Mouse (Mus musculus) 3T3-L1 (cell line): ENCODE measurements around the gene Gas7.

Source experiments
- DNase-seq: peaks from one replicate; pipeline ENCODE4 v3.0.0-alpha.2; 2015; ENCODE audit warnings: low read depth, low spot score

Gas7 gene

DNA sequence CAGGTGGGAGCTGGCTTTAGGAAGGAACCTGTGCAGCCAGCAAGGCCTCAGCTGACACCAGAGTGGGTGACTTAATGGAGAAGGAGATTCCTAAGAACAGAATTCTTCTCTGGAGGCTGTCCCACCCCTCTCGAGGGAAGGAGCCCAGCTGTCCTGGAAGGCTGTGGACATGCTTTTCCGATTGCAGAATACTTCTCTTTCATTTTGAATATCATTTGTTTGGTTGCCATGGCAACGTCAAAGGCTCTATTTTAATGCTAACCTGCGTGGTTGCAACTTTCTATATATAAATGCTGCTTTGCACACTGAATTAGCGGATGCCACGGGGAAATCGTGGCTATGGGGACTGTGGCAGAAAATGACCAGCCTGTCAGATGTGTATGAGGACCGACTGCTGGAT is 115.7 kb downstream of the Gas7 start:
- no peak for DNase-seq

- DNase-seq: no peak
Measured at GRCm38 (mm10) chr11:67574344-67574743, 119.1 kb downstream of the Gas7 start.

DNA sequence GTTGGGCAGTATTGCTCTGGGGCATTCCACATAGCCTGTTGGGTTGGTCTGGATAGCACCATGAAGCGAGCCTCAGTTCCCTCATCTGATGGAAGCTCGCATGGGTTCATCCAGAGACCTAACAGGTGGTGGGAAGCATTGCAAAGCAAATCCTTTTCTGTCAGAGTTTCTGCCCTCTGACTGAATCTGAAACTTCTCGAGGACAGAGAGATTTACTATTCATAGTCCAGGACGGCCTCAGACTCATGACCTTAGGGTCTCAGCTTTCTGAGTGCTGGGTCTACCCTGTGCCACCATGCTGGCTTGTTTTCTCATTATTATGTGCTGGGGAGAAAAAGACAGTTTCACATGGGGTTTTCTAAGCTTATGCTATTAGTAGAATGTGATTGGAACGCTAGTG is 122.2 kb downstream of the Gas7 start:
- DNase-seq: no peak

DNA sequence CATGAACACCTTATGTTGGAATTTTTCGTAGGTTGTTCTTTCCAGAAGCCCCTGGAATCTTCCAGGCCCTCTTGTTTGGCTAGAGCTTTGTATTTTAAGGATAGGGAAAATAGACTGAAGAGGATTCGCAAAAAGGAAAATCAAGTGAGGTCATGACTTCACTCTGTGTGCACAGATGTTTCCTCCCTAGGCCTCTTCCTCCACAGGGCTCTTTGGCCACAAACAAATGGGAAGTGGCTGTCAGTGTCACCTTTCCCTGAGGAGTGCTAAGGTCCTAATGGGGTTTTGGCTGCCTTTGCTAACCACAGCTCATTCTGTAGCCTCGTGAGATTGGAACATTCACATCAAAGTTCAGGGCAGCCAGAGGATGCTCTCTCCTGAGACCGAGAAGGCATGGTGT is 122.8 kb downstream of the Gas7 start:
- no peak for DNase-seq

GRCm38 (mm10) chr11:67579136-67579535 is 123.9 kb downstream of the Gas7 start:
- DNase-seq: no peak

DNA sequence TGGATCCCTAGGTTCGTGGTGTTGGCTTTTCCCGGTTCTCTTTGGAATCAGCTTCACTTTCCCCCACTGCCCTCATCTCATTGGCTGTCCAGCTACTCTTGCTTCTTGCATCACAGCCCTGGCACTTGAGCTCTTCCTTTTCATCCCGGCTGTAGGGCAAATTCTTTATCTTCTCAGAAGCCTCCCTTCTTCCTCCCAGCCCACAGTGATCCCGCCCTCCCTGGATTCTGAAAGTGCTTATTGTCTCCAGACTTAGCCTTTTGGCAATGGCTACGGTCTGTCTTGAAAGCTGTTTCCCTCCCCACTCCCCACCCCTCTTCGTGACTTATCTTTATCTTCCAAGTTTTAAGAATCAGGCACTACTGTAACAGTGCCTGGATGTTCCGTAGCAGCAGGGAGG is 126.3 kb downstream of the Gas7 start:
- peak; percentile 81 for DNase-seq

DNA sequence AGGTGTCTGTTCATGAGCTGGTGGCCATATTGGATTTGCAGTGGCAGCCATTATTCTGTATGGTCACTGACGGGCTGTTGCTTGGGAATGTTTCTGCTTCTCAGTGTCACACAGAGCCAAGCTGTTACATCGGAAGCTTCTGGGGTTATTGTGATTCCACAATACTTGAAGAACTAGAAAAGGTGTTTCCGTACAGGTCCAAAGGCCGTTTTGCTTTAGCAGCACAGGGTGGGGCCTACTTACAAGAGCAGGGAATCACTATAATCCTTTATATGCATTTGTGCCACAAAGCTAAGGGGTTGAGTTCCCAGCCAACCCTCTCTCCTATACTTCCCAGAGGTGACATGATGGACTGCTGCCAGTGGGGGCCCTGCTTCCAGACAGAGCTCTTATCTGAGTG is 127.3 kb downstream of the Gas7 start:
- DNase-seq: no peak

- DNase-seq: no peak
Measured at GRCm38 (mm10) chr11:67585016-67585415, 129.8 kb downstream of the Gas7 start.

- no peak for DNase-seq
Measured at GRCm38 (mm10) chr11:67585629-67586028, 130.4 kb downstream of the Gas7 start.

DNA sequence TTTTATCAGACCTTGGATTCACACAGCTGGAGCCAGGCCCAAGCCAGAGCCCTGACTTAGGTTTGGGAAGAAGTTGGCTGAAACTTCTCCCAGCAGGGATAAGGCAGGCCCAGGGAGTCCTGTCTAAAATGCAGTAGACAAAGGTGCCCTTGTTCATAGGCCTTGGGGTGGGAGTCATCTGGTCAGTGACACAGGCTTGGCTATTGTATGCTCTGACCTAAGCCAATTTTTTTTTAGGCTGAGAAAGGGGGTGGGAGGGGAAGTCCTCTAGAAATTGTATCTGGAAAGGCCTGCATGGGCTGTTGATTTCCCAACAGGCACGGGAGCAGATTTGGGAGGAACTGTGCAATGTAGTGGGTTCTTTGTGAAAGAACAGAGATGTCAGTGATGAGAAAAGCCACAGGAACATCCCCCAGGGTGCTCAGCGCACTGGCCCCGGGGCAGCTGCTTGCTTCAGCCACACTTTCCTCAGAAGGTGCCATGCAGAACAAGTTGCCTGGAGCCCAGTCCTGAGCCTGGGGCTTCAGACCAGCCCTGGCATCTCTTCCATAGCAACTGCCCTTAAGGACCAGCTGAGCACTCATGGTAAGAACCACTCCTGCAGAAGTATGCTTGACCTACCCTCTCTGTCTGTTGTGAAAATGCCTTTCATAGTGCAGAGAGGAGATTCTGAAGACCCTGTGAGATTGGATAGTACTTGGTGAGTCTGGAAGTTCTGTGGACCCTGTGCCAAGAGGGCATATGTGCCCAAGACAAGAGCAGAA is 131.2 kb downstream of the Gas7 start:
- DNase-seq: peak; percentile 90

- DNase-seq: peak; percentile 30
Measured at GRCm38 (mm10) chr11:67588196-67588827, 133.1 kb downstream of the Gas7 start.

DNA sequence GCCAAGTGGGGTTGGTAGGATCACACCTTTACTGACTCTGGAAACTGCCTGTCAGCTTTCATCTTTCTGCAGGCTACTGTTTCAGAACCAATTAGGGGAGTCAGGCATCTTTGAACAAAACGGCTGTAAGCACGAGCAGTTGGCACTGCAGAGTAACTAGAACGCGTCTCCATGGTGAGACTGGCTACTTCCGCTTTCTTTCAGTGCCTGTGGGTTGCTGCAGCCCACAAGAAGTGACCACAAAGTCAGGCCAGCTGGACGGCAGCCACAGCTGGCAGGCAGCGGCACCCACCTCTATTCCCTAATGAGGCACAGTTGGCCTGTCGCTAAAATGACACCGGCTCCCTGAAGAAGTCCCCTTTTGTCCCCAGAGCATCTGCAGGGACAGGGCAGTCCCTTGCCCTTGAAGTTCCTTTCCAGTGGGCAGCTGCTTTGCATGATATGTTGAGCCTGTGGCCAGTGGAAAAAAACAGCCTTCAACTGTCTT is 133.6 kb downstream of the Gas7 start:
- peak; percentile 71 for DNase-seq

DNA sequence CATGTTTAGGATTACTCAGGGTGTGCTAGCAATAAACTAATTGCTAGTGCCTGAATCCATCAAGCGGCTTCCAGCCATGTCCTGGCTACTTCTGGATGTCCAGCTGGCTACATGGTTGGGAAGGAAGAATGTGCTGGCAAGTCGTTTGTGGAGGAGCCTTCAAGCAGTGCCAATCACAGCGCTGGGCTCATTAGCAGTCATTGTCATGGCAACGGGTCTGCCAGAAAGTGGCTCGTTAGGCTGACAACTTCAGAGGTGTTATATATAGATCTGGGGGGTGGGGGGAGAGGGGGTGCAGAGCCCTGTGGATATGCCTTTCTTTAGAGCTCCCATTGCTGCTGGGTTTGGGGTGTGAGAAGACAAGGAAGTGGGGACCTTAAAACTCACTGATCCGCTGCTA is 141.0 kb downstream of the Gas7 start:
- no peak for DNase-seq

DNA sequence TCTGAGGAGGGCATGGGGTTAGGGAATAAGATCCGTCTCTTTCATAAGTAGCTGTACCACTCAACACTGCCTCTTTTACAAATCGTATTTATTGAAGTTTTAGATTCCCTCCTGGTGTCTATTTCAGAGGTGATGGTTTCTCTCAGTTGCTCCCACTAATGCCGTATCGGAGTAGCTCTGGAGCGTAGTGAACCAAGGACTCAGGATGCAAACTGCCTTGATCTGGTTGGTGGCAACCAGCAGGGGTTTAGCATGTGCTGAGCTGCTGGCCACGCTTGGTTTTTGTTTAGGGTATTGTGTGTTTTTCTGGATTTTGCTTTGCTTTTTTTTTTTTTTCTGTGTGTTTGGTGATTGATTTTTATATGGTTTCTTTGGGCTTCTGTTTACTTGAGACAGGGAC is 141.6 kb downstream of the Gas7 start:
- DNase-seq: no peak

DNA sequence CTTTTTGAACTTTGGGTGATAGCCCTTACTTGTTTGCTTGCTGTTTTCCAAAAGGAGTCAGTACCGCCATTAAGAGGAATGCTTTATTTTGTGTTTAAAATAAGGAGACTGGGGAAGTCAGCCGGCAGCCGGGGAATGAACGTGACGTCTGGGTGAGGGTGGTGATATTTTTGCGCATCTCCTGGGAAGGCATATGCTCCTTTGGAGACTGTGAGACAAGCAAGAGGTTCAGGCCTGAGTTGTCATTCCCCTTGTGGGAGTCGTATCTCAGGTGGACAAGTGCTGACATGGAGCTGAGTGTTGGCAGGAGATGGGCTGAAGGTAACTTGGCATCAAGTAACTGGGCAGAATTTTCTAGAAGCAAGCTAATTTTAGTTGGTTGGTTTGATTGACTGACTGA is 142.2 kb downstream of the Gas7 start:
- no peak for DNase-seq

DNA sequence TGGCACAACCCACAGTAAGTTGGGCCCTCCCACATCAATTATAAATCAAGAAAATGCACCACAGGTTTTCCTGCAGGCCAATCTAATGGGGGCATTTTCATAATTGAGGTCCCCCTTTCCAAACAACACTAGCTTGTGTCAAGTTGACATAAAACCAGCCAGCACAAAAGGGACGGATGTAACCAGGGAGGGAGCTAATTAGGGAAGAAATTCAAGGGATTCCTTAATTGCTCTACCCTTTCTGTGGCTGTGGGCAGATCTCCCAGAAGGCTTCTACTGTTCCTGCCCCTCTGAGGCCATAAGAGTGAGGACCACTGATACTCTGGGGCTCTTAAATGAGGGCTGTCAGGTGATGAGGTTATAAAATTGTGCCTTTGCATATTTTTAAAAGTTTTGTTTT is 143.9 kb downstream of the Gas7 start:
- no peak for DNase-seq

- DNase-seq: peak; percentile 93
Measured at GRCm38 (mm10) chr11:67600710-67601430, 145.6 kb downstream of the Gas7 start.

DNA sequence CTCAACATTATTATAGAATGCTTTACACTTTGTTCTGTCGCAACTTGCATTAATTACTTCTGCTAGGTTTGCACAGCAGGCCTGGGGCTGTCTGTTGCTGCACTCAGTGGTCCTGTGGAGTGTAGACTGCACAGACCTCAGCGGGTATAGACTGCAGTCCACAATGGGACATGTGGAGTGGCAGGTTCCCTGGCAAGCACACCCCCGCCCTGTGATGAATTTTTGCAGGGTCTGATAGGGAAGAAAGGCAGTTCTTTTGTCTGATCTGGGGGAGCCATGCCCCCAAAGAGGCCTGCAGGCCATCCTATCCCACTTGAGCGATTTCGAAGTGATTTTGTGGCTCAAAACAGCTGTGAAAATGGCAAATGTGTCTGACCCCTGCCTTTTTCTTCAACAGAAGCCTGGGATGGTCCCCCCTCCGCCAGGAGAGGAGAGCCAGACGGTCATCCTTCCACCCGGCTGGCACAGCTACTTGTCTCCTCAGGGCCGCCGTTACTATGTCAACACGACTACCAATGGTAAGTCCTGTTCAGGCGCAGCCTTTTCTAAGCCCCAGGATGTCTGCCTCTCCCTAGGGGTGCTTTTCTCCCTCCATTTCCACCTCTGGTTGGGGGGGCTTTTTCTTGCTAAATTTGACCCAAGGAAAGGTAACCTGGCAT is 147.6 kb downstream of the Gas7 start:
- no peak for DNase-seq

DNA sequence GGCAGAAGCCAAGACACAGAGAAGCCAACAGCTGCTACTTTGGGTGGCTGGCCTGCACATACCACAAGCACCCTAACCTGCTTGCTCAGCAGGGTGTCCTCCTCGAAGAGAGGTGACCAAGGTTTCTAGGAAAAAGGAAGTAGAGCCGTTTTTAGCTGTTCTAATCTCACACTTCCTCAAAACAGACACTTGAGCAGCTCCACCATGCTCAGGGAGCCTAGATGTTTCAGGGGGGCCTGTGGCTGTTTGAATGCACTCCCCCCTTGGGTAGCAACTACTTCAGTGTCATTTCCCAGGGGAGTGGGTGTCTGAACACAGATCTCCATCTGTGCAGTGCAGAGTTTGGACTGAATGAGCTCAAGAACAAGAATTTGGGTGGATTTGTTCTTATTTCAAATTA is 149.2 kb downstream of the Gas7 start:
- DNase-seq: no peak

DNA sequence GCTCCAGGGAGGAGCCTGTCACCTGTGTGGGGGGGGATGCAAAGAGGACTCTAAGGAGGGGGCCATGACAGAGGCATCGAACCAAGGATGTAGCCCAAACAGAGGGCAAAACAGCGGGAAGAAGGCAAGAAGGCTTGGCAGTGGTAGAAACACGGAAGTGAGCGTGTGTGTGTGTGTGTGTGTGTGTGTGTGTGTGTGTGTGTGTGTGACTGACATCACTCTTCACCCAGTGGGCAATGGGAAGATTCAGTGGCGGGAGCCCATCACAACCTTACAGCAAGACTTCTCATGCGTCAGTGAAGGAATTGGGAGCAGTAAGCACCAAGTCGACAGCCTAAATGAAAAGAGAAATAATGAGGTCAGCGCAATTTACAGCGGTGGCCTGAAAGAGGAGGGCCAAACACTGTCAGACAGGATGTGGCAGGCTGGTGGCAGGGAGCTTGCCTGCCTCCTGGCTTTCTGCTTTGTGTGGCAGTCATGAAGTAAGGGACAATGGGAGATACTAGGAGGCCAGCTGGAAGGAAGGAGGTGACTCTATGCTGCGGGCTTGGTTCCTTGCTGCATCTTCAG is 153.0 kb downstream of the Gas7 start:
- DNase-seq: no peak

GRCm38 (mm10) chr11:67612158-67612839 is 157.1 kb downstream of the Gas7 start:
- no peak for DNase-seq
